Mouse (Mus musculus) large intestine, adult 2 months (tissue): ENCODE measurements around the gene Ubl3. TPM values are rescaled to one million over a fixed set of nuclear protein-coding genes. Genes with fewer than 3 reads are reported as not detected.

Experiments used
- DNase-seq: peaks from one replicate; pipeline ENCODE4 v3.0.0-alpha.2; 2012; ENCODE audit warnings: low read depth, low spot score
- WGBS: fragments of 180-500 bp; shearing (Covaris S2); methylation state at CpG from one replicate; pipeline ENCODE4 v1.1.7; 2018; 5-methylcytosine and 5-hydroxymethylcytosine counted together
- polyA plus RNA-seq: library from polyadenylated mRNA; depleted of rRNA; stranded (reverse); fragments of >200 nt; gene quantifications from 2 replicates; pipeline ENCODE4 v1.2.3, GENCODE M21; 2012

The Ubl3 gene
- polyA plus RNA-seq, 1 experiment = 52.8 TPM

- WGBS = 85% methylated on average over 3 of the region's 3 CpGs
- no peak for DNase-seq
Measured at GRCm38 (mm10) chr5:148564073-148564472, 11.5 kb upstream of the Ubl3 start.

- WGBS = 54% methylated on average over 4 of the region's 4 CpGs
- no peak for DNase-seq
Measured at GRCm38 (mm10) chr5:148563281-148563680, 10.7 kb upstream of the Ubl3 start.

- no peak for DNase-seq
- 59% methylated on average over 8 of the region's 8 CpGs for WGBS
Measured at GRCm38 (mm10) chr5:148562235-148562634, 9.6 kb upstream of the Ubl3 start.

- DNase-seq = no peak
- WGBS = 59% methylated on average over 15 of the region's 15 CpGs
Measured at GRCm38 (mm10) chr5:148559261-148559958, 6.8 kb upstream of the Ubl3 start.

- WGBS = 91% methylated on average over 6 of the region's 6 CpGs
- no peak for DNase-seq
Measured at GRCm38 (mm10) chr5:148558472-148558871, 5.9 kb upstream of the Ubl3 start.

GRCm38 (mm10) chr5:148556509-148556908 lies 3.9 kb upstream of the Ubl3 start:
- WGBS = 31% methylated on average over 5 of the region's 5 CpGs
- DNase-seq = no peak

- DNase-seq = no peak
- 94% methylated on average over 10 of the region's 10 CpGs for WGBS
Measured at GRCm38 (mm10) chr5:148555156-148555555, 2.6 kb upstream of the Ubl3 start.

- WGBS = 43% methylated on average over 16 of the region's 16 CpGs
Measured at GRCm38 (mm10) chr5:148554701-148555100, 2.1 kb upstream of the Ubl3 start.

GRCm38 (mm10) chr5:148554242-148554641 lies 1.7 kb upstream of the Ubl3 start:
- DNase-seq = no peak
- WGBS = 67% methylated on average over 7 of the region's 7 CpGs

More at GRCm38 (mm10) chr5:148554701-148555100, 2.1 kb upstream of the Ubl3 start:
- no peak for DNase-seq

GRCm38 (mm10) chr5:148553723-148554122 lies 1.1 kb upstream of the Ubl3 start:
- WGBS = 79% methylated on average over 14 of the region's 14 CpGs
- no peak for DNase-seq

GRCm38 (mm10) chr5:148551764-148552136 lies 839 bp downstream of the Ubl3 start:
- WGBS = 2% methylated on average over 17 of the region's 17 CpGs
- no peak for DNase-seq

GRCm38 (mm10) chr5:148550821-148551763 lies 1.5 kb downstream of the Ubl3 start:
- DNase-seq = no peak
- under 1% methylated on average over 28 of the region's 28 CpGs for WGBS

GRCm38 (mm10) chr5:148550393-148550792 lies 2.2 kb downstream of the Ubl3 start:
- DNase-seq = no peak
- WGBS = 4% methylated on average over 6 of the region's 6 CpGs

GRCm38 (mm10) chr5:148549307-148549706 lies 3.3 kb downstream of the Ubl3 start:
- WGBS = 61% methylated on average over 4 of the region's 4 CpGs
- DNase-seq = no peak

GRCm38 (mm10) chr5:148548568-148548967 lies 4.0 kb downstream of the Ubl3 start:
- WGBS = 30% methylated on average over 9 of the region's 9 CpGs
- no peak for DNase-seq

GRCm38 (mm10) chr5:148547870-148548456 lies 4.6 kb downstream of the Ubl3 start:
- WGBS = 20% methylated on average over 10 of the region's 10 CpGs
- no peak for DNase-seq

GRCm38 (mm10) chr5:148546970-148547369 lies 5.6 kb downstream of the Ubl3 start:
- no peak for DNase-seq
- WGBS = 40% methylated on average over 2 of the region's 2 CpGs

- no peak for DNase-seq
- 92% methylated on average over 2 of the region's 2 CpGs for WGBS
Measured at GRCm38 (mm10) chr5:148544733-148545132, 7.9 kb downstream of the Ubl3 start.

GRCm38 (mm10) chr5:148542196-148542595 lies 10.4 kb downstream of the Ubl3 start:
- no peak for DNase-seq
- 56% methylated on average over 2 of the region's 2 CpGs for WGBS

GRCm38 (mm10) chr5:148535669-148536430 lies 16.7 kb downstream of the Ubl3 start:
- 77% methylated on average over 4 of the region's 4 CpGs for WGBS
- no peak for DNase-seq
